Mouse (Mus musculus) ES-Bruce4 (cell line): ENCODE measurements around the gene L1cam.

Source experiments
- CTCF ChIP-seq: IDR thresholded peaks from one replicate; pipeline ENCODE4 v1.8.1; 2011; ENCODE audit warnings: low read depth, low read length
- POLR2A ChIP-seq: IDR thresholded peaks from one replicate; pipeline ENCODE4 v1.8.1; 2011; ENCODE audit warnings: low read length; ENCODE audit not compliant: insufficient read depth

- TF ChIP-seq POLR2A (no peak), CTCF (no peak)
These were observed 15.7 kb upstream of the L1cam start for GRCm38 (mm10) chrX:73911588-73911987.
